Mouse (Mus musculus): ENCODE results near the gene Rnf207. TPM values are rescaled to one million over a fixed set of nuclear protein-coding genes. Genes with fewer than 3 reads are reported as not detected.

The Rnf207 gene
- 1 to 10 TPM in 1 of 26 experiments, not detected in 25; 1.2 TPM for total RNA-seq (2018; cell fraction: chromatin; rRNA removed)
- total RNA-seq (2018; cell fraction: cytosol; rRNA removed), result not detected
- total RNA-seq (2018; cell fraction: nucleus; rRNA removed), result not detected
- polyA plus RNA-seq (2018), result not detected in 3 replicates

DNA sequence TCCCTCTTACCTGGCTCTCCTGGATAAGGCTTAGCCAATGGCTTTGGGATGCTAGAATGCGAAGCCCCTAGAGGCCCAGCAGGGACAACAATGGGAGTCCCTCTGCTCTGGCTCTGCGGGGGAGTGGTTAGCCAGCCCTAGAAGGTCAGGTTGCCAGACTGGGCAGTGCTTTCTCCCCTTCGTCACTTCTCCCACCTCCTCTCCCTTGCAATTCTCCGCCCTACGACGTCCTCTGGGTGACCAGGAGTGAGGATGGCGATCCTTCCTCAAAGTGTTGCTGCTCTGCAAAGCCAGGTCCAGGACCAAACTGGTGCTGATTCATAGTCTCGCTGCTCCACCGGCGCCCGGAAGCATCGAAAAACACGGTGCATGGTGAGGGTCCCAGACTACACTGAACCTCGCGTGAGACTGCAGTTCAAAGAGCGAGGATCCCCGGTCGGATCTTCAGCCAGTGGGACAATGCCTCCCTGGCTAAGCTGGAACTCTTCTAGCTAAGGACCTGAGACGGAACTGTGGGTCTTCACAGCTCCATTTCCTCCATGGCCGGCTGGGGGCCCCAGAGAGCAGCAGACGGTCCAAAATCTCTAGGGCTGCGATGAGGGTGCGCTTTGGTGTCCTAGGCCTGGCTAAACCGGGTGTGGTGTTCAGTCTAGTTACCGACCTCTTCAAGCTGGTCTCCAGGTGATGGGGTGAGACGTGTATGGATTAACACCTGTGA is at the start of gene Rnf207:
Rnf207 (minus strand) TSS at position 477 of the 718 bp plus-strand sequence.
- no peak within 1 kb of the TSS for H3K27ac ChIP-seq
- no peak within 1 kb of the TSS for H3K4me3 ChIP-seq (ENCODE audit: inconsistent target)
- no peaks in the 10 kb centered on the region for H3K36me3 ChIP-seq (ENCODE audit: inconsistent target)
- WGBS (ENCODE audit: missing documents), result 7% methylated on average over 26 of the region's 26 CpGs
- no peaks in the 10 kb centered on the region for H3K79me2 ChIP-seq (ENCODE audit: inconsistent target)

DNA sequence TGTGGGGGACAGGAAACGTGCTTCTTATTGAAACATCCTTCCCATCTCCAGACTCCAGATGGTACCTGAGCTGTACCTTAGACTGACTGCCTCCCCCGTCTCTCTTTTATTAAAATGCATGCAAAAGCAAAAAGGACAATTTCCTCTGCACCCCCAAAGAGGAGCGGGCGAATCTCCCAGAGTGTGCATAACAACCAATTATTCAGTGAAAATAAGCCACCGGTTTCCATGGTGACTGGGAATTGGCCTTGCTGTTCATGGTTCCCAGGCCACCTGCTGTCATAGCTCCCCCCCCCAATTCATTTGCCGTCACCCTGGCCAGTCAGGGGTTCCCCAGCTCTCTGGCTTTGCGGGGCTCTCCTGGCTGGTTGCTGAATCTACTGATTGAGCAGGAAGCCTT is 46.4 kb upstream of the Rnf207 start:
- Histone ChIP-seq H3K4me3 (ENCODE audit: inconsistent target) (no peak overlapping the region), H3K36me3 (ENCODE audit: inconsistent target) (no peaks in the 10 kb centered on the region), H3K27ac (no peak overlapping the region), H3K79me2 (ENCODE audit: inconsistent target) (no peaks in the 10 kb centered on the region)
- 88% methylated on average over 7 of the region's 7 CpGs for WGBS (ENCODE audit: missing documents)

DNA sequence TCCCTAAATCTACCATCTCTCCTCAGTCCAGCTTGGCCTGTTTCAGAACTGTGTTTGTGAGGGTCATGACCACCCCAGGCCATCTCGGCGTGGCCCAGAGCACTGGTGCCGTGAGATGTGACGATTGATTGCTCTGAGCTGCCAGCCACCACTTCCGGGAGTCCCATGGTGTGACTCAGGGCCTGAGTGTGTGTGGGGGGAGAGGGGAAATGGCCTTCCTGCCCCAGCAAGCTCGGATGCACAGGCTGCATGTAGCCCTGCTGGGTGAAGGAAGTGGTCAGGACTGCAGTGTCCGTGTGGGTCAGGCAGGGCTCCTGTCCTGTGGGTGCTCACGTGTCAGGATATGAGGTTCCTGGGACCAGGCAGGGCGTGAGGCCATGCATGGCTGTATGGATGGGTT is 43.4 kb upstream of the Rnf207 start:
- Histone ChIP-seq H3K36me3 (ENCODE audit: inconsistent target) (no peaks in the 10 kb centered on the region), H3K4me3 (ENCODE audit: inconsistent target) (no peak overlapping the region), H3K27ac (peak overlapping the region; percentile 59), H3K79me2 (ENCODE audit: inconsistent target) (no peaks in the 10 kb centered on the region)
- WGBS (ENCODE audit: missing documents), result 6% methylated on average over 9 of the region's 9 CpGs

DNA sequence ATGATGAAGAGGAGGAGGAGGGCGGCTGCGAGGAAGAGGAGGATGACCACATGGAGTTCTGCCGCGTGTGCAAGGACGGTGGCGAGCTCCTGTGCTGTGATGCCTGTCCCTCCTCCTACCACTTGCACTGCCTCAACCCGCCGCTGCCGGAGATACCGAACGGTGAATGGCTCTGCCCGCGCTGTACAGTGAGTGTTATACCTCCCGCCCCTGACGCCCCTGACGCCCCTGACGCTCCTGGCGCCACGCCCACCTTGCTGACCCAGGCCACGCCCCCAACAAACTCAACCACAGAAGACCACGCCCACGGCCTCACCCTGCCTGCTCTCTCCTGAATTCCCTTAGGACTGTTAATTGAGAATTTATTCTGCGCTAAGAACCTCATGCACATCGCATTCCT is 42.1 kb upstream of the Rnf207 start:
- WGBS (ENCODE audit: missing documents), result 19% methylated on average over 24 of the region's 24 CpGs

DNA sequence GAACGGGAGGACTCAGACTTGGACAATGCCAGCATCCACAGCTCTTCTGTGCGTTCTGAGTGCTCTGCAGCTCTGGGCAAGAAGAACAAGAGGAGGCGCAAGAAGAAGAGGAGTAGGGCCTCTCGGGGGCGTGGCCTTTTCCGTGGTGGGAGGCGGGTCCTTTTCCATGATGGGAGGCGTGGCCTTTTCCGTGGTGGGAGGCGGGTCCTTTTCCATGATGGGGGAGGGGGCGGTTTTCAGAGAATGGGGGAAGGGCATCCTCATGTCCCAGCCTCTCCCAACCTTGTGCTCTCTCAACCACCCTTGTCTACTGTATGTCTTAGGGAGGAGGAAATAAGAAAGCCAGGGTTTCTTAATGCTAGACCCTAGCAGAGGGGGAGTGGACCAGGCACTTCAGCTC is 40.9 kb upstream of the Rnf207 start:
- Histone ChIP-seq H3K27ac (no peak overlapping the region), H3K79me2 (ENCODE audit: inconsistent target) (no peaks in the 10 kb centered on the region), H3K4me3 (ENCODE audit: inconsistent target) (no peak overlapping the region), H3K36me3 (ENCODE audit: inconsistent target) (no peaks in the 10 kb centered on the region)
- 26% methylated on average over 10 of the region's 11 CpGs for WGBS (ENCODE audit: missing documents)

More for the DNA sequence above, 42.1 kb upstream of the Rnf207 start:
- H3K27ac ChIP-seq, result no peak overlapping the region
- no peaks in the 10 kb centered on the region for H3K79me2 ChIP-seq (ENCODE audit: inconsistent target)
- no peaks in the 10 kb centered on the region for H3K36me3 ChIP-seq (ENCODE audit: inconsistent target)
- no peak overlapping the region for H3K4me3 ChIP-seq (ENCODE audit: inconsistent target)

DNA sequence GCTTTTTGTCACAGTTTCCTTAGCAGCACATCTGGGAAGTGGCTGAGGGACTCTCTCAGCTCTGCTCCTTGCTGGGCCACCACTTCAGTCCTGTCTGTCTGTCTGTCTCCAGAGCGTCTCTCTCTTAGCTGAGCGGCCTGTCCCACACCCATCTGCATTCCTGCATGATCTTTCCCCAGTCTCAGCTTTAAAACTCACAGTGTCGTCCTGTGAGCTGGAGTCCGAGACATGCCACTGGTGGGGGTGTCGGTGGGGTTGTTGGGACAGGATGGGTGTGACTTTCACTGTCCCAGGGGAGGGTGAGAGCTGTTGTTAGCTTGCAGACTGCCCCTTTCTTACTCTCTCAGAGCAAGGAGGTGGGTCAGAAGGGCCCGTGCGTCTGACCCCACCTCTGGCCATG is 36.9 kb upstream of the Rnf207 start:
- Histone ChIP-seq H3K36me3 (ENCODE audit: inconsistent target) (no peaks in the 10 kb centered on the region), H3K27ac (no peak overlapping the region)
- WGBS (ENCODE audit: missing documents), result 90% methylated on average over 7 of the region's 7 CpGs

DNA sequence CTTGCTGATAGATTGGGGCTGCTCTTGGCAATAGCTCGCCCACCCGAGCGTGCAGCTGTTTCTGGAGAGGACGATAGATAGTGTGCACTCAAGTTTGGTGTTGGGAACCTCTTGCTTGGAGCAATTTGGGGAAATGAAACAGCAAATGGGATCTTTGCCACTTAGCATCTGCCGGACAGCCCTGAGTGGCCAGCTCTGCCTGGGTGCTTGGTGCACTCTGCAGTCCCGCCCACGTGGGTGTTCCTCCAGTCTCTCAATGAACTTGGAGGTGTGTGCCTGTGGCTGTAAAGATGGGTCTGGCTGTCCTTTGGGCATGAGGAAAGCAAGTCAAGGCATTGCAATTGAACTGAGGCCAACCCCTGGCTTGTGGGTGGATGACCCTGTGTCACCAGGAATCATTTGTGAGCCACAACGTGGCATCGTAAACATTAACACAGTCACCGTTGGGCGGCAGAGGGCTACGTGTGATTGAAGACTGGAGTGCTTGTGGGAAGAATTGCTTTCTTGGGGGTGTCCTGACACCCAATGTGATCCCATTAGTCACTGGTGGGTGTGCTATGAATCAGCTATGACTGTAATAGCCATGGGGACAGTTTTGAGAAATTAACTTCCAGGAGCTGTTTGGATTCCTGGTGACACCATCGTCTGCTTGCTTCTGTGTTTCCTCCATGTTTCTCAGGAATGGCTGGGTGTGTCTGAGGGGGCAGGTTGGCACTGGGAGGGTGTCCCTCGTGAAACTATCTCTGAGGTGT is 35.3 kb upstream of the Rnf207 start:
- Histone ChIP-seq H3K79me2 (ENCODE audit: inconsistent target) (no peaks in the 10 kb centered on the region), H3K36me3 (ENCODE audit: inconsistent target) (no peaks in the 10 kb centered on the region), H3K4me3 (ENCODE audit: inconsistent target) (no peak overlapping the region), H3K27ac (no peak overlapping the region)
- WGBS (ENCODE audit: missing documents), result 54% methylated on average over 14 of the region's 14 CpGs

More for the DNA sequence above, 36.9 kb upstream of the Rnf207 start:
- H3K79me2 ChIP-seq (ENCODE audit: inconsistent target), result no peaks in the 10 kb centered on the region
- no peak overlapping the region for H3K4me3 ChIP-seq (ENCODE audit: inconsistent target)

DNA sequence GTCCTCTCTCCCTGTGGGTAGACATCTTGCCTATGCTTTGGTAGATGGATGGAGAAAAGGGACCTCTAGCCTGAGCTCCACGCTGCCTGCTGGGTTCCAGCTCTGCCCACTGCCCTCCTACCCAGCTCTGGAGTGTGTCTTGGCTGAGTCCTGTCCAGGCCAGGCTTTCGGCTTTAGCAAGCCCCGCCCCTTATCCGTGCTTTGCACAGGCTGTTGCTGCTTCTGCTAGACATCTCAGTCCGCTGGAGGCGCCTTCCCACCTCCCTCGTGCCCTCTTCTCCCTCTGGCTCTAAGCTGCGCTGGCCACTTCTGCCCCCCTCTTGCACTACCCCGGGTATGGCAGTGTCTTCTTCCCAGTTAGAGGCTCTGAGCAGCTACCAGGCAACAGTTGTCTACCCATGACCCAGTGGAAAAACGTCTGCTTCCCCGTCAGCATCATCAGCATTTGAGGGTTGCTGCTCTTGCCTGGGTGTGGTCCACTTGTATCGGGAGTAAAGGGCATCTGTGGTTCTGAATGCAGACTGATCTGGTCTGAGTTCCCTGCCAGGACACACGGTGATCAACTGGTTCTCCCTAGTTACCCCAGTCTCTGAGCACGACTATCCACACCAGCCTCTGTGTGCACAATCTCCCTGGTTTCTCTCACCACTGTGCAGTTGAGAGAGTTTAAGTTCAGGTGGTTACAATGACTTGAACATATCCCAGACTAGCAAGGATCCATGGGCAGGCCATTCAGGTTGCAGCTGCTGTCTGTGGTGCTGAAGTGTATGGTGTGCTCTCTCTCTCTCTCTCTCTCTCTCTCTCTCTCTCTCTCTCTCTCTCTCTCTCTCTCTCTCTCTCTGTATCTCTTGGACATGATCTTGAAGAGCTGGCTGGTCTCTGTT is 32.9 kb upstream of the Rnf207 start:
- Histone ChIP-seq H3K27ac (no peak overlapping the region), H3K4me3 (ENCODE audit: inconsistent target) (no peak overlapping the region), H3K79me2 (ENCODE audit: inconsistent target) (no peaks in the 10 kb centered on the region), H3K36me3 (ENCODE audit: inconsistent target) (no peaks in the 10 kb centered on the region)
- WGBS (ENCODE audit: missing documents), result 25% methylated on average over 14 of the region's 14 CpGs

DNA sequence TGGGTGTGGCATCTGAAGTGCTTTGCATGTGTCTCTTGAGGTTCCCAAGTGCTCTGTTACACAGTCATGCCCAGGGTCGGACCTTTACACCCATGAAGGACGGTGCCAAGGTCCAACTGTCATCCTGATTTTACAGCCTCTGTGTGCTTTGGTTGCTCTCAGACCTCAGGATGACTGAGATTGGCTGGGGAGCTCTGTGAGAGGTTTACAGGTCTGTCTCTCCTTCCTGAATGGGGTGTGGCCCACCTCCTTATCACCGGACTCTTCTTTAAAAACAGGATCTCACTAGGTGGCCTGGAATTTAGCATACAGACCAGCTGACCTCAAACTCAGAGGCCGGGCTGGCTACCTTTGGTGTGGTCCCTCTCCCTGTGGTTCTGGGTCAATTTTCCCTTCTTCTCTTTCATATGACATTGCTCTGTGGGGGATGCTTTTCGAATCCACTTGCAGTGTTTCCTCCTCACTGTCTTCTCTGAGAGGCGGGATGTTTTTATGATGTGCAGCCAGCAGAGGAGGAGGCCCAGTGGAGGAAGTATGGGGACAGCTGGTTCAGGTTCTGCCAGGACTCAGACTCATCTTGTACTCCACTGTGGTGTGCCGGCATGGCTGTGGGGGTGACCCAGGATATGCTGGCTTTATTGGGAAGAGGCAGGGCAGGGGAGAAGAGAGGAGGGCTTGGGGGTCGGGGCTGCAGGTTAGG is 32.1 kb upstream of the Rnf207 start:
- H3K79me2 ChIP-seq (ENCODE audit: inconsistent target), result no peaks in the 10 kb centered on the region
- H3K36me3 ChIP-seq (ENCODE audit: inconsistent target), result no peaks in the 10 kb centered on the region
- no peak overlapping the region for H3K4me3 ChIP-seq (ENCODE audit: inconsistent target)
- 29% methylated on average over 7 of the region's 8 CpGs for WGBS (ENCODE audit: missing documents)
- no peak overlapping the region for H3K27ac ChIP-seq

DNA sequence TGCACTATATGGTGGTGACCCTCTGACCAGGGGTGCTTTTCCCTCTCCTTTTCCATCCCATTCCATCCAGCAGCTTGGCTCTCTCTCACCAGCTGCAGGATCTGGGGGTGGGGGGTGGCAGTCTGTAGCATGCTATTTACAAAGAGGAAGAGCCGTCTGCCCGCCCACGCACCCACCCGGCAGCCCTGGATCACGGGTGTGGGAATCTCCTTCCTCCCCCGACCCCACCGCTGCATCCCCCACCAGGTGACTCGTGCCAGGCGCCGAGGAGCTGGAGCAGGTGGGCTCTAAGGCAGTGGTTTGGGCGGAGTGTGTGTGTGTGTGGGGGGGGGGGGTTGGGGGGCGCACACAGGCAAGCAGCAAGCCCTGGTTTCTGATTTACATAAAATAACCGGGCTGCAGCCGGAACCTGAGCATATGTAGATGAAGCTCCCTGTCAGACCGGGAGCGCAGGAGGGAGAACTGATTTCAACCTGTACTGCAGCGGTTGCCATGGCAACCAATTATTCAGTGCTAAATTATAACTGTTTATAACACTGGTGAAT is 31.1 kb upstream of the Rnf207 start:
- Histone ChIP-seq H3K4me3 (ENCODE audit: inconsistent target) (no peak overlapping the region), H3K36me3 (ENCODE audit: inconsistent target) (no peaks in the 10 kb centered on the region), H3K27ac (no peak overlapping the region), H3K79me2 (ENCODE audit: inconsistent target) (no peaks in the 10 kb centered on the region)
- 2% methylated on average over 13 of the region's 17 CpGs for WGBS (ENCODE audit: missing documents)

DNA sequence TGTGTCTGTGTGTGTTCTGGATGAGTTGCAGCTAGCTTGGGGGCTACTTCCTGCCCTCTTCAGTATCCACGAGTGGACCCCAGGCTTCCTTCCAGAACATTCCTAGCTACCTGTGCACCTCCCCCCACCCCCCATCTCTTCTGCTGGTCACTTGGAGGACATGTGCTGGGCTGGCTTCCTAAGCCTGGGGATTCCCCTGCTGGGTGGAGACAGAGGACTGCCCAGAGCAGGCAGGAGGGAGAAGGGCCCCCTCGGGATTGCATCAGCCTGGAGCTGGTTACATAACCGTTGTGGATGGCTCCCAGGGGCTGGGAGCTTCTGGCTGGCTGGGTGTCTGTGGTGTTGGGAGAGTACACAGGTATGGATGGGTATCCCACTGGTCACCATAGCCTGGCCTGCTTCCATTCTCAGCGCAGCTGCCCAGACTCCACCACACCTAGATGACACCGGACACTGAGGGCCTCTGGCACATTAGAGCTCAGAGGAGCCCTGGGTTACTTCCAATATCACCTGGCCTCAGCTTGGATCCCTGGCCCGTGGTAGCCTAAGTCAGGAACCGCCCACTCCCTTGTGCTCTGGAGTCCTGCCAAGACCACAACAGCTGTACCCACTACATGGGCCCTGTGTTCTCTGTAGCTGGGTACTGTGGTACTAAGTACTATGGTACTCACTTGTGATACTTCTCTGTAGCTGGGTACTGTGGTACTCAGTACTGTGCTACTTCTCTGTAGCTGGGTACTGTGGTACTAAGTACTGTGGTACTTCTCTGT is 26.5 kb upstream of the Rnf207 start:
- Histone ChIP-seq H3K79me2 (ENCODE audit: inconsistent target) (no peaks in the 10 kb centered on the region), H3K4me3 (ENCODE audit: inconsistent target) (no peak overlapping the region), H3K36me3 (ENCODE audit: inconsistent target) (no peaks in the 10 kb centered on the region), H3K27ac (no peak overlapping the region)
- 37% methylated on average over 7 of the region's 7 CpGs for WGBS (ENCODE audit: missing documents)

DNA sequence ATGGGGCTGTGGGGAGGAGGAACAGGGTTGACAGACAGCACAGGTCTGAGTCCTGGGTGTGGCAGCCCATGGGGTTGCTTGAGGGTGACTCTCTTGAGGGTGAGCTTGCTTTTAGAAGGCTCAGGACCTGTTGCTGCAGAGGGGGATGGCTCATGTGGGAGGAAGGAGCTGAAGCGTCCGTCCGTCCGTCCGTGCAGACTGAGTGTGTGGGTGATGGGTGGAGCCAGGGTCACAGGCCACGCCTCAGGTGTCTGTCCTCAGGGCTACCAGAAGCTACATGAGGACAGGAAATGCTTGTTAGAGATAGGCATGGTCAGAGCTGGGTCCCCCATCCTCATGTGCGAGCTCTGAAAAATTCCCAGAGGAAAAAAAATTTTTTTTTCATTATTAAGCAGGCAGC is 25.9 kb upstream of the Rnf207 start:
- no peak overlapping the region for H3K4me3 ChIP-seq (ENCODE audit: inconsistent target)
- WGBS (ENCODE audit: missing documents), result 33% methylated on average over 7 of the region's 7 CpGs
- no peaks in the 10 kb centered on the region for H3K79me2 ChIP-seq (ENCODE audit: inconsistent target)
- H3K36me3 ChIP-seq (ENCODE audit: inconsistent target), result no peaks in the 10 kb centered on the region
- H3K27ac ChIP-seq, result no peak overlapping the region

DNA sequence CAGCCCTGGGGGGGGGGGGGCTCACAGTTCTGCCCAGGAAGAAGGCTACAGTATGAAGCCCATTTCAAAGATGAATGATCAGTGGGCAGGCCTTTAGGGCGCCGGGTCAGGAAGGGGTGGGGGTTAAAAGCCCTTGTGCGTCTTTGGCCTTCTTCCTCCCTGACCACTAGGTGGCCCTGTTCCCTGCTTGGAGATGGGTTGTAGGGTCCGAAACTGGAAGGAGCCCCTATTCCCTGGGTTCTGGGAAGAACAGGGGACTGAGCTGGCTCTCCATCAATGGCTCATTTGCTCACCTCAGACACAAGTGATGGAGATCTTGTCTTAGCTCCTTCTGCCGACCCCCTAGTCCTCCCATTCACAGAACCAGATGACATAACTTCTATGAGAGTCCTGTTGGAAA is 24.5 kb upstream of the Rnf207 start:
- WGBS (ENCODE audit: missing documents), result 5% methylated on average over 5 of the region's 5 CpGs

More for the DNA sequence above, 24.5 kb upstream of the Rnf207 start:
- H3K4me3 ChIP-seq (ENCODE audit: inconsistent target), result no peak overlapping the region
- no peaks in the 10 kb centered on the region for H3K36me3 ChIP-seq (ENCODE audit: inconsistent target)
- no peaks in the 10 kb centered on the region for H3K79me2 ChIP-seq (ENCODE audit: inconsistent target)
- no peak overlapping the region for H3K27ac ChIP-seq
